ENCODE assay signal across 7 mouse cellular contexts in the genomic region with DNA sequence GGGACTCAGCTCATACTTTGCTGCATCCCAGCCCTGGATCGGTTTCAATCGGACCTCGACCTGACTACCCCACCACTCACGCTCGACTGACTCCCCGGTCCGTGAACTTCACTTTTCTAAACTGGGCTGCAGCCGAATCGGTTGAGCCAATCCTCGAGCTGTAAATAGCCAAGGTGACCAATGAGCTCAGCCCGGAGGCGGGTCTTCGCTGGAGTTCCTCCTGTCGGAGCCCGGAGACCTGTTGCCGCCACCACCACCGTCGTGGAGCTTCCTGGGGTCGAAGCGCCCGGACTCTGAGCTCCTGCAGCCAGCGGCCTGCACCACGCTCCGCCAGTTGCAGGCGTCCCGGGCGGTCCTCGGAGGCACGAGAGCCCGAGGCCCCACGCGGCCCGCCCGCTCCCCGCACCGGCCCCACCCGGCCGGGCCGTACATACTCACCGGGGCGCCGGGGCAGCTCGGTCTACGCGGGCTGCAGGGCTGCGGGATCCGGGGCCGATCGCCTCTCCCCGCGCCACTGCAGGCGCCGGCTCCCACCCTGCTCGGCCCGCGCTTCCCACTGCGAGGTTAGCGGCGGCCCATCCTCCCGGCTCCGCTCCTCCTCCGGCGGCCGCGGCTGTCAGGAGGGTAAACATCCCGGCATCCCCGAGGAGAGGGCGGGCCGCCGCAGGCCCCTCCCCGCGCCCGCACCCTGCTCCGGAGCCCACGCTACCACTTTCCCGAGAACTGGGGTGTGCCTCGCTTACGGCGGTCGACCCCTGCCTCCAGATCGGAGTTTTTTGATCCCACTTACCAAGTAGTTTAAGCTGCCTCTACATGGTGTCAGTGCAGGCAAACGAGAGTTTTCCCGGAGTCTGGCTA. TPM values are rescaled to one million over a fixed set of nuclear protein-coding genes. Genes with fewer than 3 reads are reported as not detected.
DNase-seq lines count a peak whose midpoint lies in the region; ATAC-seq lines count a peak whose summit lies in the region.

No protein-coding gene starts in this region.

- H3K4me2 ChIP-seq in embryonic facial prominence, embryonic 11.5 days (ENCODE audit: low read depth, low read length), result peak overlapping the region; percentile 47
- H3K4me2 ChIP-seq in limb, embryonic 11.5 days (ENCODE audit: low read depth, severe bottlenecking), result peak overlapping the region; percentile 75
- H3K4me2 ChIP-seq in midbrain, embryonic 14.5 days (ENCODE audit: low read length), result peak overlapping the region; percentile 84

- no peaks in the 10 kb centered on the region for H3K4me1 ChIP-seq in embryonic facial prominence, embryonic 11.5 days (ENCODE audit: control insufficient read depth, insufficient read depth, low read length)
- 0 out of 2 replicates have a peak, but pooled peaks cover 10% of the 10 kb centered on the region for H3K4me1 ChIP-seq in limb, embryonic 11.5 days (ENCODE audit: control insufficient read depth, insufficient read depth, low read length)
- 0 out of 2 replicates have a peak, but pooled peaks cover 4% of the 10 kb centered on the region for H3K4me1 ChIP-seq in midbrain, embryonic 14.5 days (ENCODE audit: control insufficient read depth, insufficient read depth, low read length)

- DNase-seq in adrenal gland, postnatal 14 days, result peak; percentile 97
- DNase-seq in embryonic facial prominence, embryonic 11.5 days (ENCODE audit: low spot score), result peak; percentile 97
- peak; percentile 100 for DNase-seq in heart, adult 11 months
- peak; percentile 99 for DNase-seq in kidney, adult 18-20 months
- DNase-seq in limb, embryonic 11.5 days (ENCODE audit: low spot score), result peak; percentile 97
- DNase-seq in midbrain, embryonic 14.5 days, result peak; percentile 97
- DNase-seq in spleen, adult 18-20 months, result peak; percentile 96 to 97

- peak overlapping the region; percentile 84 for H3K4me3 ChIP-seq in embryonic facial prominence, embryonic 11.5 days (ENCODE audit: low read depth, low read length)
- peak overlapping the region; percentile 94 for H3K4me3 ChIP-seq in limb, embryonic 11.5 days (ENCODE audit: low read depth, low read length)
- peak overlapping the region; percentile 94 for H3K4me3 ChIP-seq in midbrain, embryonic 14.5 days (replicated peaks; ENCODE audit: low read depth, low read length)

- H3K36me3 ChIP-seq in embryonic facial prominence, embryonic 11.5 days (replicated peaks; ENCODE audit: control insufficient read depth, insufficient read depth, low read depth, low read length), result no peaks in the 10 kb centered on the region
- H3K36me3 ChIP-seq in limb, embryonic 11.5 days (ENCODE audit: control insufficient read depth, insufficient read depth, low read length), result no peaks in the 10 kb centered on the region
- H3K36me3 ChIP-seq in midbrain, embryonic 14.5 days (ENCODE audit: control insufficient read depth, insufficient read depth, low read length), result no peaks in the 10 kb centered on the region

- H3K27me3 ChIP-seq in embryonic facial prominence, embryonic 11.5 days (ENCODE audit: control insufficient read depth, insufficient read depth, low read length), result no peaks in the 10 kb centered on the region
- H3K27me3 ChIP-seq in limb, embryonic 11.5 days (ENCODE audit: control insufficient read depth, insufficient read depth, low read length), result no peaks in the 10 kb centered on the region
- H3K27me3 ChIP-seq in midbrain, embryonic 14.5 days (ENCODE audit: control insufficient read depth, insufficient read depth, low read length), result no peaks in the 10 kb centered on the region

- no peaks in the 10 kb centered on the region for H3K9me3 ChIP-seq in embryonic facial prominence, embryonic 11.5 days (replicated peaks; ENCODE audit: control insufficient read depth, low read length)
- H3K9me3 ChIP-seq in limb, embryonic 11.5 days (ENCODE audit: control insufficient read depth, low read length), result no peaks in the 10 kb centered on the region
- no peaks in the 10 kb centered on the region for H3K9me3 ChIP-seq in midbrain, embryonic 14.5 days (ENCODE audit: control insufficient read depth, low read length)

- under 1% methylated on average over 77 of the region's 83 CpGs for WGBS in embryonic facial prominence, embryonic 11.5 days
- under 1% methylated on average over 76 of the region's 83 CpGs for WGBS in limb, embryonic 11.5 days
- WGBS in midbrain, embryonic 14.5 days, result under 1% methylated on average over 83 of the region's 83 CpGs

- peak; percentile 91 for ATAC-seq in embryonic facial prominence, embryonic 11.5 days (replicated peaks; ENCODE audit: insufficient number of reproducible peaks, low FRiP score, low TSS enrichment, low read depth)
- peak; percentile 95 for ATAC-seq in limb, embryonic 11.5 days (ENCODE audit: insufficient number of reproducible peaks, low FRiP score, low TSS enrichment, low read depth)
- peak; percentile 95 for ATAC-seq in midbrain, embryonic 14.5 days (ENCODE audit: low FRiP score, low TSS enrichment)

- peak overlapping the region; percentile 90 for H3K27ac ChIP-seq in embryonic facial prominence, embryonic 11.5 days (replicated peaks; ENCODE audit: low read depth, low read length)
- H3K27ac ChIP-seq in limb, embryonic 11.5 days (replicated peaks; ENCODE audit: low read depth, low read length), result peak overlapping the region; percentile 93
- peak overlapping the region; percentile 83 for H3K27ac ChIP-seq in midbrain, embryonic 14.5 days (replicated peaks; ENCODE audit: low read depth, low read length)

- H3K9ac ChIP-seq in embryonic facial prominence, embryonic 11.5 days (replicated peaks; ENCODE audit: low read length), result peak overlapping the region; percentile 77
- H3K9ac ChIP-seq in limb, embryonic 11.5 days (ENCODE audit: low read length), result peak overlapping the region; percentile 83
- H3K9ac ChIP-seq in midbrain, embryonic 14.5 days (replicated peaks; ENCODE audit: low read length), result peak overlapping the region; percentile 69

RNA-seq across cellular contexts. Expression of a gene that starts 0.6 kb away (rescaled TPM):
- 44.8 and 50.4 TPM in 2 replicates for total RNA-seq in adrenal gland, postnatal 14 days (2021)
- 30.1 and 30.8 TPM in 2 replicates for polyA plus RNA-seq in embryonic facial prominence, embryonic 11.5 days (2014; fragmentation: Nextera tagmentation; extraction: Ambion mirVana)
- polyA plus RNA-seq in limb, embryonic 11.5 days (2014; fragmentation: Nextera tagmentation; extraction: Ambion mirVana), result 37.9 and 39.0 TPM in 2 replicates
- polyA plus RNA-seq in midbrain, embryonic 14.5 days (2014; fragmentation: Nextera tagmentation; extraction: Ambion mirVana), result 13.1 and 24.3 TPM in 2 replicates

Comparison
In these comparisons a context has a peak if more than half of its experiments do, and no peak if none do; other contexts are left out.
1. Peak in every context shown above with its lines: DNase-seq, ATAC-seq, H3K4me3 ChIP-seq and H3K27ac ChIP-seq.